Mouse (Mus musculus) small intestine, adult 2 months (tissue): ENCODE data around the gene Folr2.

ENCODE experiments used
- CTCF ChIP-seq: fragments of 200-500 bp; IDR thresholded peaks from 2 replicates; pipeline ENCODE4 v1.5.1; 2012; ENCODE audit warnings: low read depth, mild to moderate bottlenecking, control low read depth, inconsistent platforms, low read length, moderate library complexity, mixed read lengths; ENCODE audit not compliant: insufficient replicate concordance, insufficient read length; ENCODE audit errors: extremely low read depth
- POLR2A ChIP-seq: fragments of 200-500 bp; IDR thresholded peaks from 2 replicates; pipeline ENCODE4 v1.6.1; 2012; ENCODE audit warnings: low read depth, mild to moderate bottlenecking, control low read depth, inconsistent platforms, low read length, moderate library complexity

- TF ChIP-seq POLR2A (no peak), CTCF (no peak)
Measured at GRCm38 (mm10) chr7:101847934-101848333, 9.1 kb downstream of the Folr2 start.
